Mouse (Mus musculus) central nervous system, embryonic 18 days (tissue): ENCODE data around the gene Rab9b. TPM values are rescaled to one million over a fixed set of nuclear protein-coding genes. Genes with fewer than 3 reads are reported as not detected.

Experiments used
- polyA plus RNA-seq: library from polyadenylated mRNA; depleted of rRNA; stranded (reverse); fragments of >200 nt; gene quantifications from 2 replicates; pipeline ENCODE4 v1.2.3, GENCODE M21; 2012; rRNA removed

The Rab9b gene
- polyA plus RNA-seq, result 13.5 and 14.5 TPM in 2 replicates

DNA sequence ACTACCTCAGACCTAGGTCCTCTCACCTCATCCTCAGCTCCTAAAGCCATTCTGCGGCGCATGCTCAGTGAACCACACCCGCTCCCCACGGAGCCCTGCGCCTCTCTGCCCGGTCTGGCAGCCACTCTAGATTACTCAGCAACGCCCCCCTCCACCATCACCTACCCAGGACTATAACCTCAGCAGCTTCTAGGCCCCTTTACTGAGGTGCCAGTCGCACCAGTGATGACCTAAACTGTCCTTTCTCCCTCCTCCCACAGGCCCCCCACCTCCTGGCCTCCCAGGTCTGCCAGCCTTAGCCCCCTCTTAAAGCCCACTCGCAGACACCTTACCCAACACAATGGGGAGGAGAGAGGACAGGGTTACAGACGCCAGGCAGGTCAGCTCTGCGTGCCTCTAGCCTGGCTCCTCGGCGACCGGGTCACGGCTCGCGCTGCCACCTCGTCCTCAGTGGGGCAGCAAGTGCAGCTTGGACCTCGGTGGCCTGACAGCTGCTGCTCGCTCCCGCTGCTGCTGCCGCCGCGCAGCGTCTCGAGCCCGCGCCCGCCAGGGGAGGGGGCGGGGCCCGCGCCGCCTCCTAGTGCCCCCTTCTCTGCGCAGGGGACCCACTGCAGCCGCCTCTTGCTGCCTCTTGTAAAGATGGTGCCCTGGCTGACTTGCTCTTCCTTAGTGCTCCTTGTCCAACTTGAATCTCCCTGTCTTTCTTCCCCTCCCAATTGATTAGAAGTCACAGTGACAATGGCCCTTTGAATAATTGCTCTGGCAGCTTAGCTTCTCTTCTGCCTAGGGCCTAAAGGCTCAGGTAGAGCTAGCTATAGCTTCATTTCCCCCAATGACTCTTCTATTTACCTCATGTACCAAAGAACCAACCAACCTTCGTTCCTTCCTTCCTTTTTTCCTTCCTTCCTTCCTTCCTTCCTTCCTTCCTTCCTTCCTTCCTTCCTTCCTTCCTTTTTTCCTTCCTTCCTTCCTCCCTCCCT lies at the start of gene Rab9b:
Gene Rab9b (minus strand): TSS at position 695 of the 980 bp plus-strand sequence.

DNA sequence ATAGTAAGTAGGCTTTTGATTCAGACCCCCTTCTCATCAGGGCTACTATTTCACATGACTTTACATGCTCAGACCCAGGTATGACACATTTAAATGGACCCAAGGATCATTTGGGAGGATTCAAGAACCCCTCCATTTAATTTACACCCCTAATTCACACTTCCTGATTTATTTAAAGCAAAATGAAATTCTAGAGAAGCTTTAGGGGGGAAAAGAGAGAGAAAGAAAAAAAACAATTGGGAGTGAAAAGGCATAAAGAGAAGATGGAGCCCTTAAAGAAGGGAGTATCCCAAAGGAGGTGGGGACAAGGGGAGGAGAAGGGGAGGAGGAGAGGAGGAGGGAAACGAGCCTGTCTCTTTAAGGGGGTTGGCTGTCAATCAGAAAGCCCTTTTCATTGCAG lies 46.2 kb downstream of the Rab9b start, which contains the start of gene Plp1:
Gene Plp1 (plus strand): TSS at position 301 of the 400 bp plus-strand sequence.

Other genes starting within 250 kb of the Rab9b start
- 15.3 and 16.9 TPM in 2 replicates for gene Tceal1, start 160.8 kb downstream of the Rab9b start, polyA plus RNA-seq
- gene Morf4l2, start 125.1 kb downstream of the Rab9b start, polyA plus RNA-seq, result 467 and 514 TPM in 2 replicates
- gene Glra4, start 88.6 kb downstream of the Rab9b start, polyA plus RNA-seq, result 0.04 TPM in 1 of 2 replicates, not detected in the other
- 25.5 and 26.3 TPM in 2 replicates for gene Plp1, start 46.1 kb downstream of the Rab9b start, polyA plus RNA-seq
- gene H2bfm, start 58.6 kb upstream of the Rab9b start, polyA plus RNA-seq, result not detected in 2 replicates
- gene Tmsb15b2, start 106.7 kb upstream of the Rab9b start, polyA plus RNA-seq, result 58.1 and 64.6 TPM in 2 replicates
- gene Tmsb15l, start 108.1 kb upstream of the Rab9b start, polyA plus RNA-seq, result 14.7 and 16.4 TPM in 2 replicates
- gene Tmsb15b1, start 108.1 kb upstream of the Rab9b start, polyA plus RNA-seq, result 27.6 and 30.1 TPM in 2 replicates
- gene Zcchc18, start 124.4 kb upstream of the Rab9b start, polyA plus RNA-seq, result 298 and 323 TPM in 2 replicates
- gene Slc25a53, start 169.5 kb upstream of the Rab9b start, polyA plus RNA-seq, result 18.0 and 18.6 TPM in 2 replicates
- gene Fam199x, start 180.8 kb upstream of the Rab9b start, polyA plus RNA-seq, result 3.3 and 3.5 TPM in 2 replicates